Mouse (Mus musculus) gastrocnemius, postnatal 36 days (tissue): Measurements from ENCODE around the gene Dppa2. TPM values are rescaled to one million over a fixed set of nuclear protein-coding genes. Genes with fewer than 3 reads are reported as not detected.
"Not testable (repeated sequence)": the region's sequence is repeated elsewhere in the genome, so short reads cannot be mapped to it uniquely, and the experiment has no call there.

Source experiments
- DNase-seq, 2 experiments: peaks; one replicate each; pipeline ENCODE4 v3.0.0; 2022
- intact Hi-C: fragments of 180-260 bp; cut with DNase I; formaldehyde crosslinking; loops from one replicate; pipeline ENCODE4 v1.15.1; 2025
- long read RNA-seq, 2 experiments: library from polyadenylated mRNA; stranded (forward); transcript quantifications; one replicate each; pipeline ENCODE4 v2.0.0; 2021
- total RNA-seq, 2 experiments: library from RNA; stranded (reverse); gene quantifications; 2 replicates each; pipeline ENCODE4 v1.2.3; 2021

Dppa2 gene
- not detected for total RNA-seq
- long read RNA-seq, experiment 1 = 0 reads
- long read RNA-seq, experiment 2 = 0 reads

GRCm38 (mm10) chr16:48303509-48303908 is at the start of gene Dppa2:
Gene Dppa2, plus strand, starts transcription at chr16:48303908.
- intact Hi-C loops = no loop called here

GRCm38 (mm10) chr16:48254584-48254983 is 49.1 kb upstream of the Dppa2 start:
- intact Hi-C loops = no loop called here
- no peak for DNase-seq

More at GRCm38 (mm10) chr16:48303509-48303908, at the start of gene Dppa2:
- DNase-seq = no peak

- no peak for DNase-seq
- intact Hi-C loops = no loop called here
Measured at GRCm38 (mm10) chr16:48259519-48259918, 44.2 kb upstream of the Dppa2 start.

- intact Hi-C loops = no loop called here
- DNase-seq = no peak
Measured at GRCm38 (mm10) chr16:48262901-48263300, 40.8 kb upstream of the Dppa2 start.

- intact Hi-C loops = no loop called here
- no peak for DNase-seq
Measured at GRCm38 (mm10) chr16:48265856-48266255, 37.9 kb upstream of the Dppa2 start.

GRCm38 (mm10) chr16:48276940-48277339 is 26.8 kb upstream of the Dppa2 start:
- intact Hi-C loops = no loop called here
- no peak for DNase-seq

GRCm38 (mm10) chr16:48280883-48281282 is 22.8 kb upstream of the Dppa2 start:
- intact Hi-C loops = no loop called here

GRCm38 (mm10) chr16:48282801-48283200 is 20.9 kb upstream of the Dppa2 start:
- intact Hi-C loops = no loop called here

More at GRCm38 (mm10) chr16:48280883-48281282, 22.8 kb upstream of the Dppa2 start:
- DNase-seq = no peak

GRCm38 (mm10) chr16:48283517-48283916 is 20.2 kb upstream of the Dppa2 start, which contains the start of gene Dppa4:
Gene Dppa4, plus strand, starts transcription at chr16:48283733.
- intact Hi-C loops = no loop called here
- no peak for DNase-seq

More at GRCm38 (mm10) chr16:48282801-48283200, 20.9 kb upstream of the Dppa2 start:
- no peak for DNase-seq

- DNase-seq = no peak
Measured at GRCm38 (mm10) chr16:48285517-48285916, 18.2 kb upstream of the Dppa2 start.

GRCm38 (mm10) chr16:48297384-48298136 is 6.1 kb upstream of the Dppa2 start:
- intact Hi-C loops = no loop called here
- no peak for DNase-seq

More at GRCm38 (mm10) chr16:48285517-48285916, 18.2 kb upstream of the Dppa2 start:
- intact Hi-C loops = no loop called here

GRCm38 (mm10) chr16:48299884-48300283 is 3.8 kb upstream of the Dppa2 start:
- intact Hi-C loops = no loop called here
- no peak for DNase-seq

- intact Hi-C loops = no loop called here
Measured at GRCm38 (mm10) chr16:48303983-48304382, 275 bp downstream of the Dppa2 start.

GRCm38 (mm10) chr16:48308916-48309315 is 5.2 kb downstream of the Dppa2 start:
- intact Hi-C loops, DNase-seq: not testable (repeated sequence)

More at GRCm38 (mm10) chr16:48303983-48304382, 275 bp downstream of the Dppa2 start:
- no peak for DNase-seq

GRCm38 (mm10) chr16:48309912-48310630 is 6.4 kb downstream of the Dppa2 start:
- no peak for DNase-seq
- intact Hi-C loops = no loop called here

GRCm38 (mm10) chr16:48315294-48315693 is 11.6 kb downstream of the Dppa2 start:
- intact Hi-C loops = no loop called here
- DNase-seq = no peak

GRCm38 (mm10) chr16:48320781-48321180 is 17.1 kb downstream of the Dppa2 start:
- DNase-seq = no peak
- intact Hi-C loops = no loop called here

GRCm38 (mm10) chr16:48323133-48323532 is 19.4 kb downstream of the Dppa2 start:
- DNase-seq = no peak
- intact Hi-C loops = no loop called here

GRCm38 (mm10) chr16:48323602-48324345 is 20.1 kb downstream of the Dppa2 start:
- intact Hi-C loops = no loop called here
- DNase-seq = no peak

- no peak for DNase-seq
- intact Hi-C loops = no loop called here
Measured at GRCm38 (mm10) chr16:48326903-48327302, 23.2 kb downstream of the Dppa2 start.

- intact Hi-C loops = no loop called here
- DNase-seq = no peak
Measured at GRCm38 (mm10) chr16:48328420-48328819, 24.7 kb downstream of the Dppa2 start.
